Mouse (Mus musculus): ENCODE data around the gene Ctnnb1. TPM values are rescaled to one million over a fixed set of nuclear protein-coding genes. Genes with fewer than 3 reads are reported as not detected.

The Ctnnb1 gene
- polyA plus RNA-seq, 1 experiment from 2014 or later = 629 TPM

DNA sequence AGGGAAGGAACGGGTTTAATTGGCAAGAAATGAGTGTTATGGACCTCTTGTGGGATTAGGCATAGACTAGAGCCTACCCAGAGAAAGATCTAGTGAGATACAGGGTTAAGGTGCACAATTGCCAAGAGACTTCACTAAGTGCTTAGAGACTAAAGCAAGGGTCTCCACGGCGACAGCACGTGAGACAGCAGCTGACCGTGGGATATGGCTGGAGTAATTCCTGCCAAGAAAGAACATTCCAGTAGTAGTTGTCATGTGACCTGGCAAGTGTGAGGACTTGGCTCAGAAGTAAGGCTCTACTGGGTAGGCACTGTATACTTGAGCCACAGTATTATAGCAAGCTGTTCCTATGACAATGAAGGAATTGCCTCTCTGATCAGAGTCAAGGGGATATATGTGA, 47.1 kb downstream of the Ctnnb1 start:
- peak; percentile 69; the same call in 1 of the 2 replicates for ATAC-seq (replicated peaks; ENCODE audit: low FRiP score, low TSS enrichment, low read depth)
- no peak for DNase-seq (ENCODE audit: low spot score)
- WGBS = 60% methylated on average over 5 of the region's 5 CpGs

GRCm38 (mm10) chr9:120976856-120977255, 47.8 kb downstream of the Ctnnb1 start:
- ATAC-seq (replicated peaks; ENCODE audit: low FRiP score, low TSS enrichment, low read depth) (no peak), DNase-seq (ENCODE audit: low spot score) (no peak)
- no peaks in the 10 kb centered on the region for H3K36me3 ChIP-seq (ENCODE audit: control insufficient read depth, insufficient read depth, low read length)
- H3K27ac ChIP-seq (ENCODE audit: low read depth) = no peak overlapping the region
- H3K4me3 ChIP-seq (ENCODE audit: low read depth, low read length) = no peak overlapping the region
- WGBS = 94% methylated on average over 4 of the region's 4 CpGs
- H3K9ac ChIP-seq (ENCODE audit: low read length) = no peak overlapping the region
- H3K27me3 ChIP-seq (replicated peaks; ENCODE audit: control insufficient read depth, insufficient read depth, low read length) = no peaks in the 10 kb centered on the region
- H3K4me1 ChIP-seq (replicated peaks; ENCODE audit: control insufficient read depth, insufficient read depth, low read length) = peaks cover 6% of the 10 kb centered on the region; the same call in 1 of the 2 replicates
- no peaks in the 10 kb centered on the region for H3K9me3 ChIP-seq (ENCODE audit: control insufficient read depth, low read length)
- H3K4me2 ChIP-seq (ENCODE audit: low read length) = no peak overlapping the region

More for the DNA sequence above, 47.1 kb downstream of the Ctnnb1 start:
- H3K27ac ChIP-seq (ENCODE audit: low read depth) = no peak overlapping the region
- no peak overlapping the region for H3K4me2 ChIP-seq (ENCODE audit: low read length)
- H3K9me3 ChIP-seq (ENCODE audit: control insufficient read depth, low read length) = no peaks in the 10 kb centered on the region
- peaks cover 6% of the 10 kb centered on the region; the same call in 1 of the 2 replicates for H3K4me1 ChIP-seq (replicated peaks; ENCODE audit: control insufficient read depth, insufficient read depth, low read length)
- no peaks in the 10 kb centered on the region for H3K36me3 ChIP-seq (ENCODE audit: control insufficient read depth, insufficient read depth, low read length)
- no peak overlapping the region for H3K9ac ChIP-seq (ENCODE audit: low read length)
- no peaks in the 10 kb centered on the region for H3K27me3 ChIP-seq (replicated peaks; ENCODE audit: control insufficient read depth, insufficient read depth, low read length)
- no peak overlapping the region for H3K4me3 ChIP-seq (ENCODE audit: low read depth, low read length)

GRCm38 (mm10) chr9:120981777-120982176, 52.8 kb downstream of the Ctnnb1 start:
- no peak overlapping the region for H3K4me3 ChIP-seq (ENCODE audit: low read depth, low read length)
- WGBS = 85% methylated on average over 7 of the region's 7 CpGs
- no peaks in the 10 kb centered on the region for H3K27me3 ChIP-seq (replicated peaks; ENCODE audit: control insufficient read depth, insufficient read depth, low read length)
- H3K4me2 ChIP-seq (ENCODE audit: low read length) = no peak overlapping the region
- H3K9me3 ChIP-seq (ENCODE audit: control insufficient read depth, low read length) = no peaks in the 10 kb centered on the region
- ATAC-seq (replicated peaks; ENCODE audit: low FRiP score, low TSS enrichment, low read depth) = no peak
- DNase-seq (ENCODE audit: low spot score) = no peak
- H3K27ac ChIP-seq (ENCODE audit: low read depth) = no peak overlapping the region
- H3K9ac ChIP-seq (ENCODE audit: low read length) = no peak overlapping the region
- no peaks in the 10 kb centered on the region for H3K4me1 ChIP-seq (replicated peaks; ENCODE audit: control insufficient read depth, insufficient read depth, low read length)
- H3K36me3 ChIP-seq (ENCODE audit: control insufficient read depth, insufficient read depth, low read length) = no peaks in the 10 kb centered on the region

- H3K4me3 ChIP-seq (ENCODE audit: low read depth, low read length) = no peak overlapping the region
- peaks cover 7% of the 10 kb centered on the region; the same call in 1 of the 2 replicates for H3K4me1 ChIP-seq (replicated peaks; ENCODE audit: control insufficient read depth, insufficient read depth, low read length)
- H3K9me3 ChIP-seq (ENCODE audit: control insufficient read depth, low read length) = no peaks in the 10 kb centered on the region
- 75% methylated on average over 8 of the region's 8 CpGs for WGBS
- H3K36me3 ChIP-seq (ENCODE audit: control insufficient read depth, insufficient read depth, low read length) = no peaks in the 10 kb centered on the region
- no peak overlapping the region for H3K9ac ChIP-seq (ENCODE audit: low read length)
- DNase-seq (ENCODE audit: low spot score) (no peak), ATAC-seq (replicated peaks; ENCODE audit: low FRiP score, low TSS enrichment, low read depth) (no peak)
- H3K27ac ChIP-seq (ENCODE audit: low read depth) = no peak overlapping the region
- no peaks in the 10 kb centered on the region for H3K27me3 ChIP-seq (replicated peaks; ENCODE audit: control insufficient read depth, insufficient read depth, low read length)
- no peak overlapping the region for H3K4me2 ChIP-seq (ENCODE audit: low read length)
These were observed 54.8 kb downstream of the Ctnnb1 start for GRCm38 (mm10) chr9:120983849-120984248.

DNA sequence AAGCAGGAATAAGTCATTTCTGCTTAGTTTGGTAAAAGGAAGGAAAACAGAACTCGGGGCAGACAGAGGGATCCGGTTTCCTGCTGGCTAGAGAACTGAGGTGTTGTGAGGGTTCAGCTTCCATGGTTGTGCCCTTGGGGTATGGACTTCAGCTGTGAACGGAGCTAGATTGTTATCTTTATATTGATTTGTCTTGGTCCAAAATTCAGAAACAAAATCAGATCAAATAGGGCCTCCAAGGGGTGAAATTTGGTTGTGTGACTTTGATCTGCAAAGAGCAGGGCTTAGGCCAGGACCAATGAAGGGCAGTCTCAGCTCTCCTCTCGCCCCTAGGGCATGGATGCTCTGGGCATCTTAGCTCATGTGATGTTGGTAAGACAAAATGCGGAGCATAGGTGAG, 55.5 kb downstream of the Ctnnb1 start:
- H3K4me2 ChIP-seq (ENCODE audit: low read length) = no peak overlapping the region
- DNase-seq (ENCODE audit: low spot score) (no peak), ATAC-seq (replicated peaks; ENCODE audit: low FRiP score, low TSS enrichment, low read depth) (no peak)
- H3K4me3 ChIP-seq (ENCODE audit: low read depth, low read length) = no peak overlapping the region
- H3K9ac ChIP-seq (ENCODE audit: low read length) = no peak overlapping the region
- H3K36me3 ChIP-seq (ENCODE audit: control insufficient read depth, insufficient read depth, low read length) = no peaks in the 10 kb centered on the region
- no peaks in the 10 kb centered on the region for H3K27me3 ChIP-seq (replicated peaks; ENCODE audit: control insufficient read depth, insufficient read depth, low read length)
- H3K4me1 ChIP-seq (replicated peaks; ENCODE audit: control insufficient read depth, insufficient read depth, low read length) = peaks cover 11% of the 10 kb centered on the region; the same call in 1 of the 2 replicates
- no peak overlapping the region for H3K27ac ChIP-seq (ENCODE audit: low read depth)
- WGBS = 80% methylated on average over 5 of the region's 5 CpGs
- H3K9me3 ChIP-seq (ENCODE audit: control insufficient read depth, low read length) = no peaks in the 10 kb centered on the region

DNA sequence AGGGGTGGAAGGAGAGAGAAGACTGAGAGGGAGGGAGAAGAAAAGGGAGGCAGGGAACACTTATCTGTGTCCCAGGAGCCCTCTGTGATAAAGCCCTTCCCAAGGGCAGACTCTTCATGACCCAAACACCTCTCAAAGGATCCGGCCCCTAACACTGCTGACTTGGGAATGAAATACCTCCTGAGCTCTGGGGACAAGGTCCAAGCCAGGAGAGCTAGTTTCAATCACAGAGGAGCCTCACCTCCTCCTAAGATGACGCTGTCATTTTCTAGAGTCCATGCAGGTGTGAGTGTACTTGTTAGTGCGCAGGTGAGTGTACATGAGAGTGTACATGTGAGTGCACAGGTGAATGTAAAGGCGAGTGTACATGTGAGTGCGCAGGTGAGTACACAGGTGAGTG, 56.0 kb downstream of the Ctnnb1 start:
- H3K9me3 ChIP-seq (ENCODE audit: control insufficient read depth, low read length) = no peaks in the 10 kb centered on the region
- H3K4me3 ChIP-seq (ENCODE audit: low read depth, low read length) = no peak overlapping the region
- no peak overlapping the region for H3K27ac ChIP-seq (ENCODE audit: low read depth)
- no peaks in the 10 kb centered on the region for H3K36me3 ChIP-seq (ENCODE audit: control insufficient read depth, insufficient read depth, low read length)
- H3K27me3 ChIP-seq (replicated peaks; ENCODE audit: control insufficient read depth, insufficient read depth, low read length) = no peaks in the 10 kb centered on the region
- H3K4me2 ChIP-seq (ENCODE audit: low read length) = no peak overlapping the region
- no peak for DNase-seq (ENCODE audit: low spot score)
- 90% methylated on average over 5 of the region's 5 CpGs for WGBS
- no peak overlapping the region for H3K9ac ChIP-seq (ENCODE audit: low read length)
- no peak for ATAC-seq (replicated peaks; ENCODE audit: low FRiP score, low TSS enrichment, low read depth)
- peaks cover 16% of the 10 kb centered on the region for H3K4me1 ChIP-seq (replicated peaks; ENCODE audit: control insufficient read depth, insufficient read depth, low read length)

GRCm38 (mm10) chr9:120985524-120985923, 56.5 kb downstream of the Ctnnb1 start:
- H3K4me2 ChIP-seq (ENCODE audit: low read length) = no peak overlapping the region
- H3K4me1 ChIP-seq (replicated peaks; ENCODE audit: control insufficient read depth, insufficient read depth, low read length) = peaks cover 17% of the 10 kb centered on the region
- no peaks in the 10 kb centered on the region for H3K27me3 ChIP-seq (replicated peaks; ENCODE audit: control insufficient read depth, insufficient read depth, low read length)
- no peak overlapping the region for H3K9ac ChIP-seq (ENCODE audit: low read length)
- 85% methylated on average over 5 of the region's 5 CpGs for WGBS
- H3K36me3 ChIP-seq (ENCODE audit: control insufficient read depth, insufficient read depth, low read length) = no peaks in the 10 kb centered on the region
- no peaks in the 10 kb centered on the region for H3K9me3 ChIP-seq (ENCODE audit: control insufficient read depth, low read length)
- ATAC-seq (replicated peaks; ENCODE audit: low FRiP score, low TSS enrichment, low read depth) (peak; percentile 54; the same call in 1 of the 2 replicates), DNase-seq (ENCODE audit: low spot score) (no peak)
- H3K4me3 ChIP-seq (ENCODE audit: low read depth, low read length) = no peak overlapping the region
- no peak overlapping the region for H3K27ac ChIP-seq (ENCODE audit: low read depth)

DNA sequence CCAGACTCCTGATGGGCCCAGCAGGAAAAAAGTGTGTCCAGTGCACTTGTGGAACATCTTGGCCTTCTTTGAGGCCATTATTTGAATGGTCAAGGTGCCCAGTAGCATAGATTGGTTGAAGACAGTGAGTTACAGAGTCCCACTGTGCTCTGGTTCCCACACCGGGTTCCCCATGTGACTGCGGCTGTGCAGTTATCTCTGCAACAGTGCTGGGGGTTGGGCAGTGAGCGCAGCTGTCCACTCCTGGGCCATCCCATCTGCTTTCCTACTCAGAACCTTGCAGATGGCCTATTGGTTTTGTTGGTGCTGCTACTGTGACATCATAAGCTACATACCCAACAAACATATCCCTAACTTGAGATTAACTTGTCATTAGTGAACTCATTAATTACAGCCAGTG, 57.2 kb downstream of the Ctnnb1 start:
- Histone ChIP-seq H3K4me2 (ENCODE audit: low read length) (no peak overlapping the region), H3K27me3 (replicated peaks; ENCODE audit: control insufficient read depth, insufficient read depth, low read length) (no peaks in the 10 kb centered on the region), H3K27ac (ENCODE audit: low read depth) (no peak overlapping the region), H3K9me3 (ENCODE audit: control insufficient read depth, low read length) (no peaks in the 10 kb centered on the region), H3K4me1 (replicated peaks; ENCODE audit: control insufficient read depth, insufficient read depth, low read length) (peaks cover 17% of the 10 kb centered on the region), H3K4me3 (ENCODE audit: low read depth, low read length) (no peak overlapping the region), H3K9ac (ENCODE audit: low read length) (no peak overlapping the region), H3K36me3 (ENCODE audit: control insufficient read depth, insufficient read depth, low read length) (no peaks in the 10 kb centered on the region)
- ATAC-seq (replicated peaks; ENCODE audit: low FRiP score, low TSS enrichment, low read depth) = no peak
- 93% methylated on average over 3 of the region's 3 CpGs for WGBS
- DNase-seq (ENCODE audit: low spot score) = no peak

DNA sequence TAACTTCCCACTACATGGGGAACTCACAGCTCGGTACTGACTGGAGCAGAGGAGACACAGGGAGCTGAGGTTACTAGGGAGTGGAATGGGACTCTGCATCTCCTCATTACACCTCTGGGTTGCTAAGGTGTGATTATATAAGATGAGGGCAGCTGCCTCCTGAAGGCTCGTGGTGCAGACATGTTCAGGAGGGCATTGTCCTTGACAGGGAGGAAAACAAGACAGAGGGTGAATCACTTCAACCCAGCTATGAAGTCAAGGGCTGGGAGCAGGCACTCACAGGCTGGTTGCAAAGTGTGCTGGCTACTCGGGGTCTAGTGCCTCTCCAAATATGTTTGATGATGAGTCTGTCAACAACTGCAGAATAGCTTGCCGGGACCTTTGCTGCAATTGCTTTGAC, 58.0 kb downstream of the Ctnnb1 start:
- Histone ChIP-seq H3K4me2 (ENCODE audit: low read length) (no peak overlapping the region), H3K9ac (ENCODE audit: low read length) (no peak overlapping the region), H3K27me3 (replicated peaks; ENCODE audit: control insufficient read depth, insufficient read depth, low read length) (no peaks in the 10 kb centered on the region), H3K27ac (ENCODE audit: low read depth) (no peak overlapping the region), H3K9me3 (ENCODE audit: control insufficient read depth, low read length) (no peaks in the 10 kb centered on the region), H3K4me3 (ENCODE audit: low read depth, low read length) (no peak overlapping the region), H3K4me1 (replicated peaks; ENCODE audit: control insufficient read depth, insufficient read depth, low read length) (peaks cover 17% of the 10 kb centered on the region), H3K36me3 (ENCODE audit: control insufficient read depth, insufficient read depth, low read length) (no peaks in the 10 kb centered on the region)
- no peak for DNase-seq (ENCODE audit: low spot score)
- 75% methylated on average over 4 of the region's 4 CpGs for WGBS
- ATAC-seq (replicated peaks; ENCODE audit: low FRiP score, low TSS enrichment, low read depth) = no peak
